Mouse (Mus musculus): ENCODE measurements at regions not wholly inside any gene's neighbourhood (a gene's known extent, or its start where the extent isn't known, plus 50 kb on each side); places are given as distances from the start of the nearest gene placed in this dataset.
A peak's percentile ranks its signal among the peaks of the same experiment; 100 is the strongest.

DNA sequence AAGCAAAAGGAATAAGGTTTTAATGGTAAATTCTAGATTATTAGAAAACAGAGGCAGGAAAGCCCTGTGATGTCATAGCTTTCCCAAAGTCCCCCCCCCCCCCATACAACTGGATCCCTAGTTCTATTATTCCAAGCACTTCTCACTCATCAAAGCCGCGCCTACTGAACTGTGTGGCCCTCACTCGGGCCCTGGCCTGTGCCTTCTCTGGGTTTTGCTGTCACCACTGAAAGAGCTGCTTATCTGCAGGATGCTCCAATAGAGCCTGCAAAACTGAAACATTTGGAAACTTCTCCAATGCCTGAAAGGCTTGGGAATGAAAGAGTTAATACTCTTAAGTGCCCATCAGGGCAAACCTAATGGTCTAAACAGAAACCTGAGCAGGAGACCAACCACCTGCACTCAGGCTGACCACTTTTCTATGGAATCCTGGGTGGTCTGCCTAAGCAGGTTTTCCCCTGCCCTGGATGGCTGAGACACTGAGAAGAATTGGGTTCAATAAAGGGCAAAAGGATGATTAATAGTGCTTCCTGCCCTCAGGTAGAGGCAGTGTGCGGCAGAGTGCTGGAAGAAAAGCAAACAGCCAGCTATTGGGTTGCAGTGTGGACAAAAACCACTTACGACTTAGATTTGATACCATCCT, 318.4 kb upstream of the Prkd1 start:
- Histone ChIP-seq H3K36me3 (ENCODE audit: control insufficient read depth, insufficient read depth, low read length) (no peaks in the 10 kb centered on the region), H3K9me3 (ENCODE audit: control insufficient read depth, low read length) (no peaks in the 10 kb centered on the region), H3K27ac (replicated peaks; ENCODE audit: low read depth, low read length) (no peak overlapping the region), H3K4me1 (ENCODE audit: control insufficient read depth, insufficient read depth, low read length) (no peaks in the 10 kb centered on the region), H3K4me3 (replicated peaks; ENCODE audit: low read depth, low read length) (no peak overlapping the region), H3K4me2 (ENCODE audit: low read length) (no peak overlapping the region), H3K9ac (replicated peaks; ENCODE audit: low read length) (no peak overlapping the region), H3K27me3 (ENCODE audit: control insufficient read depth, insufficient read depth, low read length) (no peaks in the 10 kb centered on the region)
- DNase-seq (no peak), ATAC-seq (ENCODE audit: low FRiP score, low TSS enrichment) (no peak)
- 77% methylated on average over 5 of the region's 5 CpGs for WGBS

DNA sequence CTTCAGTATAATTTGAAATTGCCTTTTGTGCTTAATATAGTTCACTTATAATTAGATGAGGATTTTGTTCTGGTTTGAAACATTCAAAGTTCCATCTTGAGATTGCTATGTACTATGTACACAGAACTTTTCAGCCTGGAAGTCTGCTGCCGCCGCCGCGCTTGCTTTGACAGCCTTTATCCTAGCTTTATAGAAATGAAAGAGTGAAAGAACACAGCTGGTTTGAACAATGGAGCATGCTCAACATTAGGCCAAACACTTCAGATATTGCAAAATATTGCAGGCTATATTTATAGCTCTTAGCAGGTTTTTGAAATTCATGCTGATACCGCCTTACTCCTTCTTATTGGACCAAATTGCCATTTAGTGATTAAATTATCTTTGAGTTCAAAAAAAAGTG, 305.1 kb upstream of the Prkd1 start:
- no peak for ATAC-seq (ENCODE audit: low FRiP score, low TSS enrichment)
- WGBS, result 97% methylated on average over 5 of the region's 5 CpGs
- H3K27ac ChIP-seq (replicated peaks; ENCODE audit: low read depth, low read length), result no peak overlapping the region

DNA sequence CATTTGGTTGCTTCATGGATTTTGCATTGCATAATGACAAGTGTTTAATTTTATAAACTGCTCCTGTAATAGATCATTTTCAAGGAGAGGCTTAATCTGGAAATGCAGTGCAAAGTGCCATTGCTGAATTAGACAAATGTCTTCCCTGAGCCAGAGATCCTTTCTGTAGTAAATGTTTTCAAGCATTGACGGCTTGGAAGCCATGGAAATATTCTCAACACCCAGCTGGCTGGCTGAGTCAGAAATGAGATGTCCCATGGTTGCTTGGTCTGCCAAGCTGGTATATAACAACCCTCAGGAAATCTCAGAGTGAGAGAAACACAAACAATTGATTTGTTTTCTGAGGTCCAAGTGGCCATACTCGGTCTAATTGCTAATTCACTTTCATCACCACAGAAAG, 298.1 kb upstream of the Prkd1 start:
- no peak for DNase-seq
- Histone ChIP-seq H3K27ac (replicated peaks; ENCODE audit: low read depth, low read length) (no peak overlapping the region), H3K36me3 (ENCODE audit: control insufficient read depth, insufficient read depth, low read length) (no peaks in the 10 kb centered on the region), H3K9me3 (ENCODE audit: control insufficient read depth, low read length) (no peaks in the 10 kb centered on the region), H3K4me2 (ENCODE audit: low read length) (no peak overlapping the region), H3K9ac (replicated peaks; ENCODE audit: low read length) (no peak overlapping the region), H3K4me1 (ENCODE audit: control insufficient read depth, insufficient read depth, low read length) (no peaks in the 10 kb centered on the region), H3K4me3 (replicated peaks; ENCODE audit: low read depth, low read length) (no peak overlapping the region), H3K27me3 (ENCODE audit: control insufficient read depth, insufficient read depth, low read length) (no peaks in the 10 kb centered on the region)
- WGBS, result 86% methylated on average over 2 of the region's 2 CpGs
- no peak for ATAC-seq (ENCODE audit: low FRiP score, low TSS enrichment)

More for the DNA sequence above, 305.1 kb upstream of the Prkd1 start:
- H3K36me3 ChIP-seq (ENCODE audit: control insufficient read depth, insufficient read depth, low read length), result no peaks in the 10 kb centered on the region
- H3K4me1 ChIP-seq (ENCODE audit: control insufficient read depth, insufficient read depth, low read length), result no peaks in the 10 kb centered on the region
- H3K9me3 ChIP-seq (ENCODE audit: control insufficient read depth, low read length), result no peaks in the 10 kb centered on the region
- no peak overlapping the region for H3K4me3 ChIP-seq (replicated peaks; ENCODE audit: low read depth, low read length)
- H3K27me3 ChIP-seq (ENCODE audit: control insufficient read depth, insufficient read depth, low read length), result no peaks in the 10 kb centered on the region
- DNase-seq, result no peak
- H3K4me2 ChIP-seq (ENCODE audit: low read length), result no peak overlapping the region
- no peak overlapping the region for H3K9ac ChIP-seq (replicated peaks; ENCODE audit: low read length)

DNA sequence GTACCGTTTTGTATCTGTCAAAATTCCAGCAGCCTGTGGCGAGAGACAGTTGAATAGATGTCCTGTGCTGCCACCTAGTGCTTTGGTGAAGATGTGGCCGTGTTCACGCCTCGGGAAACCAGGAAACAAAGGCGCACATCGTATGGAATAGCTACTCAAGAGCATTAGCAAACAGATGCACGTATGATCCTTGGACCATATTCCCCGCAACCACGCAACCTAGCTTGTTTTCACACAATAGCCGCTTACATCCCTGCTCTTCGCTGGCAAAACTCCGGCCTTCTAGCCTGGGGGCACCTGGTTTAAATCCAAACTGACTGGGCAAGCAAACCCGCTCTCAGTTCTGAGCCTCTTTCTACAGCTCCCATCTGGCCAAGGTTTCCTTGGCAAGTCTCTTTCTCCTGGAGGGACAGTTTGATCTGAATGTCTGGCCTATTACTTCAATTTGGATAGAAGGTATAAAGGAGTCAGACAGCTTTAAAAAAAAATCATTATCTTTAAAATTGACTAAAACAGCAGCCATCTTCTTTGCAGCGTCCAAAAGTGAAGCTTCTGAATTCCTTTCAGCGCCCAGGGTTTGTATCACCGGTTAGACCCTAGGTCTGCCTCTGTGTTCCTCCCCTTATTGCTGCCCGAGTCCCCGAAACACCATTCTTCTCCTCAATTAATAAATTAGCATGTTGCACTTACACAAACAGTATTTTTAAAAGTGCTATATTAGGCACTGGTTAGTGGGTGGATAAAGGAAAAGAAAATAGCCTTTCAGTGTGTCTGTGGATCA, 295.0 kb upstream of the Prkd1 start:
- Histone ChIP-seq H3K4me3 (replicated peaks; ENCODE audit: low read depth, low read length) (peak overlapping the region; percentile 34), H3K27ac (replicated peaks; ENCODE audit: low read depth, low read length) (peak overlapping the region; percentile 66)

DNA sequence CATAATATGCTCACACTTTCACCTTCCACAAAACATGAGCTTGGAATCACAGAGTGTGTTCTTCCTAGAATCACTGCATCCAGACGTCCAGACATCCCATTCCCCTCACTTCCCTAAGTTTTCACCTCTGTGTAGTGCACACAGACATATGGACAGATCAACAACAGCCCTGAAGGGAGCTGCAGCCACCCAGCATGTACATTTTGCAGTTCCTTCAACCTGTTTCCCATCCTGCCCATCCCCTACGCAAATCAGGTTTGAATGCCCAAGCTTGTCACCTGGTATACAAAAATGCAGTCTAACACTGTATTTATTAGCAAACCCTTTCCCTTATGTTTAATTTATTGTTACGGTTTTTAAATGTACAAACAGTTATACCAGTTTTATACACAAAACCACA, 294.4 kb upstream of the Prkd1 start:
- H3K4me2 ChIP-seq (ENCODE audit: low read length), result peak overlapping the region; percentile 57
- peak overlapping the region; percentile 64; the same call in 1 of the 2 replicates for H3K9ac ChIP-seq (replicated peaks; ENCODE audit: low read length)
- no peaks in the 10 kb centered on the region for H3K9me3 ChIP-seq (ENCODE audit: control insufficient read depth, low read length)
- ATAC-seq (ENCODE audit: low FRiP score, low TSS enrichment) (peak; percentile 49), DNase-seq (no peak)
- no peaks in the 10 kb centered on the region for H3K27me3 ChIP-seq (ENCODE audit: control insufficient read depth, insufficient read depth, low read length)
- no peaks in the 10 kb centered on the region for H3K4me1 ChIP-seq (ENCODE audit: control insufficient read depth, insufficient read depth, low read length)
- no peak overlapping the region for H3K4me3 ChIP-seq (replicated peaks; ENCODE audit: low read depth, low read length)
- H3K27ac ChIP-seq (replicated peaks; ENCODE audit: low read depth, low read length), result no peak overlapping the region
- WGBS, result 49% methylated on average over 3 of the region's 3 CpGs
- no peaks in the 10 kb centered on the region for H3K36me3 ChIP-seq (ENCODE audit: control insufficient read depth, insufficient read depth, low read length)

More for the DNA sequence above, 295.0 kb upstream of the Prkd1 start:
- ATAC-seq (ENCODE audit: low FRiP score, low TSS enrichment), result peak; percentile 91
- H3K9me3 ChIP-seq (ENCODE audit: control insufficient read depth, low read length), result no peaks in the 10 kb centered on the region
- DNase-seq, result peak; percentile 95
- no peaks in the 10 kb centered on the region for H3K27me3 ChIP-seq (ENCODE audit: control insufficient read depth, insufficient read depth, low read length)
- 24% methylated on average over 19 of the region's 19 CpGs for WGBS
- peak overlapping the region; percentile 57 for H3K4me2 ChIP-seq (ENCODE audit: low read length)
- H3K9ac ChIP-seq (replicated peaks; ENCODE audit: low read length), result peak overlapping the region; percentile 64
- H3K4me1 ChIP-seq (ENCODE audit: control insufficient read depth, insufficient read depth, low read length), result no peaks in the 10 kb centered on the region
- no peaks in the 10 kb centered on the region for H3K36me3 ChIP-seq (ENCODE audit: control insufficient read depth, insufficient read depth, low read length)

DNA sequence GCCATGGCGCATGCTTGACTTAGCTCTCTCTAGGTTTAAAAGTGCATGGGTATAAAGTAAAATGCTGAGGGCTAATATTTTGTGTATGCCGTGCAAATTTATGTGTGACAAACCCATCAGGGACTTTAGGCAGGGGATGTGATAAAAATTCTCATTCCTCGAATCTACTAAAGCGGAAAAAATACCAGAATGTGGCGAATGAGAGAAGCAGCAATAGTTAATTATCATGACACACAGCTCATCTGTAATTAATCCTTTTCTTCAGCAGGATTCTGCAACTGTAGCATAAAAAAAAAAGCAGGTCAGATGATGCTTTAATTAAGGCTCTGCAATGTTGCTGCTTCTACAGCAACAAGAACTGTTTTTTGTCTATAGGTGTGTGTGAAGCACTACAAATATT, 286.6 kb upstream of the Prkd1 start:
- H3K4me1 ChIP-seq (ENCODE audit: control insufficient read depth, insufficient read depth, low read length), result no peaks in the 10 kb centered on the region
- no peak overlapping the region for H3K4me2 ChIP-seq (ENCODE audit: low read length)
- no peaks in the 10 kb centered on the region for H3K36me3 ChIP-seq (ENCODE audit: control insufficient read depth, insufficient read depth, low read length)
- no peak overlapping the region for H3K4me3 ChIP-seq (replicated peaks; ENCODE audit: low read depth, low read length)
- H3K27ac ChIP-seq (replicated peaks; ENCODE audit: low read depth, low read length), result no peak overlapping the region
- H3K9ac ChIP-seq (replicated peaks; ENCODE audit: low read length), result no peak overlapping the region
- DNase-seq (peak; percentile 12), ATAC-seq (ENCODE audit: low FRiP score, low TSS enrichment) (no peak)
- H3K27me3 ChIP-seq (ENCODE audit: control insufficient read depth, insufficient read depth, low read length), result no peaks in the 10 kb centered on the region
- no peaks in the 10 kb centered on the region for H3K9me3 ChIP-seq (ENCODE audit: control insufficient read depth, low read length)
- WGBS, result 70% methylated on average over 5 of the region's 5 CpGs

DNA sequence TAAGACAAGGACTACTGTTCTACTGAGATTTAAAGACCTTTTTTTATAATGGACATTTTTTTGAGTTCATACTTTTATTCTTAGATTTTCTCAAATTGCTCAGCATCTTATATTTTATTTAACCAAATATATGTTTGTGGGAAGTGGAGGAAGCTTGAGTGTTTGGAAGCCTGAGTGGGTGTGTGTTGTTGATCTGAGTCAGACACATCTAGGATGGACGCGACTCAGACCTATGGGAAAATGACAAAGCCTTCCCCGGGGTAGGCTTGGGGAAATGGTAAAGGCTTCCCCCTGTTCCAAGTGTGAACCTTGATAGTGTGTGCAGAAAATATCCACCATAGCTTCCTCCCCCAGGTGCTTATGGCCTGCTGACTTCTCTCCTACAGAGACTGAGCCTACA, 283.6 kb upstream of the Prkd1 start:
- H3K4me1 ChIP-seq (ENCODE audit: control insufficient read depth, insufficient read depth, low read length), result no peaks in the 10 kb centered on the region
- no peak overlapping the region for H3K27ac ChIP-seq (replicated peaks; ENCODE audit: low read depth, low read length)
- DNase-seq, result no peak
- no peaks in the 10 kb centered on the region for H3K27me3 ChIP-seq (ENCODE audit: control insufficient read depth, insufficient read depth, low read length)
- H3K36me3 ChIP-seq (ENCODE audit: control insufficient read depth, insufficient read depth, low read length), result no peaks in the 10 kb centered on the region
- no peak overlapping the region for H3K9ac ChIP-seq (replicated peaks; ENCODE audit: low read length)
- no peak for ATAC-seq (ENCODE audit: low FRiP score, low TSS enrichment)
- H3K4me3 ChIP-seq (replicated peaks; ENCODE audit: low read depth, low read length), result no peak overlapping the region
- no peaks in the 10 kb centered on the region for H3K9me3 ChIP-seq (ENCODE audit: control insufficient read depth, low read length)
- 94% methylated on average over 3 of the region's 3 CpGs for WGBS
- no peak overlapping the region for H3K4me2 ChIP-seq (ENCODE audit: low read length)

DNA sequence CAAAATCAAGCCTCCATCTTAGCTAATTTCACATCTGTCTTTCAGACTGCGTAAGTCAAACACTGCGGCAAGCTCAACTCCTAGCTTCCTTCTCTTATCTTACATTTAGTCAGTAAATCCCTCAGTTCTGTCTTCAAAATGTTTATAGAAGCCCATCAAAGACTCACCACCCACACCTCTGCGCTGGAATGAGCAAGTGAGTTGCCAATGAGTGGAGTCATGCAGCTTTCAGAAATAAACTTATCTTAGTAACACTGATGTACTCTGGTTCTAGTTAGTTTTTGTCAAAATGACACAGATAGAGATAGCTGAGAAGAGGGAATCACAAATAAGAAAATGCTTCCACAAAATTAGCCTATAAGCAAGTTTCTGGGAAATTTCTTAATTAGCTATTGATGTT, 280.7 kb upstream of the Prkd1 start:
- WGBS, result 97% methylated on average over 3 of the region's 3 CpGs
- no peak for ATAC-seq (ENCODE audit: low FRiP score, low TSS enrichment)

DNA sequence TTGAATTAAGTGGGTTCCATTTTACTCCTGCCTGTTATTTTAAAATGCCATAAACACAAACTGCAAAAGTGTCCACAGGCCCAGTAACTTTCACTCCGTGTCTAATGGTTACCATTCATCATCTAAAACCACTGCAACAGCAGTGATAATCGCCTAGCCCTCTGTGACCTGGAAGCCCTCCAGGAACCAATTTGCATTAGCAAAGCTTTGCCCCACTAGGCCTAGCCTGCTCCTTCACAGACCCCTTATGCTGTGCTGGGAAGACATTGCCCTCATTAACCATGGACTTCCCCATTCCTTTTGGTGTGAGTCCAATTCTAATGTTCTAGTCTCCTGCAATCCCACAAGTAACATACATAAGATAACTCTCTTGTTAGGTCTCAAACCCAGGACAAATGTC, 277.3 kb upstream of the Prkd1 start:
- Histone ChIP-seq H3K36me3 (ENCODE audit: control insufficient read depth, insufficient read depth, low read length) (no peaks in the 10 kb centered on the region), H3K4me1 (ENCODE audit: control insufficient read depth, insufficient read depth, low read length) (no peaks in the 10 kb centered on the region), H3K9me3 (ENCODE audit: control insufficient read depth, low read length) (no peaks in the 10 kb centered on the region), H3K4me3 (replicated peaks; ENCODE audit: low read depth, low read length) (no peak overlapping the region), H3K27ac (replicated peaks; ENCODE audit: low read depth, low read length) (no peak overlapping the region), H3K27me3 (ENCODE audit: control insufficient read depth, insufficient read depth, low read length) (no peaks in the 10 kb centered on the region), H3K4me2 (ENCODE audit: low read length) (no peak overlapping the region), H3K9ac (replicated peaks; ENCODE audit: low read length) (no peak overlapping the region)
- no peak for DNase-seq
- WGBS, result 30% methylated on average over 2 of the region's 2 CpGs
- no peak for ATAC-seq (ENCODE audit: low FRiP score, low TSS enrichment)

More for the DNA sequence above, 280.7 kb upstream of the Prkd1 start:
- Histone ChIP-seq H3K27ac (replicated peaks; ENCODE audit: low read depth, low read length) (no peak overlapping the region), H3K36me3 (ENCODE audit: control insufficient read depth, insufficient read depth, low read length) (no peaks in the 10 kb centered on the region), H3K9ac (replicated peaks; ENCODE audit: low read length) (no peak overlapping the region), H3K27me3 (ENCODE audit: control insufficient read depth, insufficient read depth, low read length) (no peaks in the 10 kb centered on the region), H3K4me1 (ENCODE audit: control insufficient read depth, insufficient read depth, low read length) (no peaks in the 10 kb centered on the region), H3K9me3 (ENCODE audit: control insufficient read depth, low read length) (no peaks in the 10 kb centered on the region), H3K4me3 (replicated peaks; ENCODE audit: low read depth, low read length) (no peak overlapping the region), H3K4me2 (ENCODE audit: low read length) (no peak overlapping the region)
- no peak for DNase-seq

Measured in midbrain, embryonic 14.5 days (tissue).